Mouse (Mus musculus) cortical plate, adult 2 months (tissue): ENCODE results near the gene Mvd.

Source experiments
- CTCF ChIP-seq: fragments of 200-500 bp; IDR thresholded peaks from 2 replicates; pipeline ENCODE4 v1.5.1; 2011; ENCODE audit warnings: mild to moderate bottlenecking, control low read depth, low read length; ENCODE audit not compliant: insufficient read depth; ENCODE audit errors: extremely low read depth
- POLR2A ChIP-seq: fragments of 200-500 bp; IDR thresholded peaks from 2 replicates; pipeline ENCODE4 v1.6.1; 2011; ENCODE audit warnings: mild to moderate bottlenecking, low read length, control low read depth; ENCODE audit not compliant: insufficient read depth; ENCODE audit errors: extremely low read depth

DNA sequence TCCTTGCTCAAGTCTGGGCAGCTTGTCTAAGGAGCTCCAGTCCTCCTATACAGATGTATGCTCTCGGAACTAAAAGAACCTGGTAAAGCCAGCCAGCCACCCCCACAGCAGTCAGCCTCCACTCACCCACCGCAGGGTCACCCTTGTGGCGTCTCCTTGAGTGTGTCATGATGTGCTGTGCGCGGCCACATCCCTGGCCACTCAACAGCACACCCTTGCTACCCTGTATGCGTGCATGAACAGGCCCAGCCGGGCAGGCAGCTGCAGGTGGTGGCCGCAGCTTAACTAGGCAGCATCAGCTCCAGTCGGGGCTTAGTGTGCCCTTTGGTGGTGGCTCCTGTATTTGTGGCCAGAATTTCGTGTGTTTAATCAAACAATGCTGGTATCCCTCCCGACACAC is 13.9 kb upstream of the Mvd start:
- TF ChIP-seq POLR2A (no peak), CTCF (no peak)
